Mouse (Mus musculus): ENCODE measurements around the gene Mrpl47. TPM values are rescaled to one million over a fixed set of nuclear protein-coding genes. Genes with fewer than 3 reads are reported as not detected.
"Not testable (repeated sequence)": the region's sequence is repeated elsewhere in the genome, so short reads cannot be mapped to it uniquely, and the experiment has no call there.

Gene Mrpl47
- polyA plus RNA-seq, 1 experiment from 2014 or later: 30.2 TPM

DNA sequence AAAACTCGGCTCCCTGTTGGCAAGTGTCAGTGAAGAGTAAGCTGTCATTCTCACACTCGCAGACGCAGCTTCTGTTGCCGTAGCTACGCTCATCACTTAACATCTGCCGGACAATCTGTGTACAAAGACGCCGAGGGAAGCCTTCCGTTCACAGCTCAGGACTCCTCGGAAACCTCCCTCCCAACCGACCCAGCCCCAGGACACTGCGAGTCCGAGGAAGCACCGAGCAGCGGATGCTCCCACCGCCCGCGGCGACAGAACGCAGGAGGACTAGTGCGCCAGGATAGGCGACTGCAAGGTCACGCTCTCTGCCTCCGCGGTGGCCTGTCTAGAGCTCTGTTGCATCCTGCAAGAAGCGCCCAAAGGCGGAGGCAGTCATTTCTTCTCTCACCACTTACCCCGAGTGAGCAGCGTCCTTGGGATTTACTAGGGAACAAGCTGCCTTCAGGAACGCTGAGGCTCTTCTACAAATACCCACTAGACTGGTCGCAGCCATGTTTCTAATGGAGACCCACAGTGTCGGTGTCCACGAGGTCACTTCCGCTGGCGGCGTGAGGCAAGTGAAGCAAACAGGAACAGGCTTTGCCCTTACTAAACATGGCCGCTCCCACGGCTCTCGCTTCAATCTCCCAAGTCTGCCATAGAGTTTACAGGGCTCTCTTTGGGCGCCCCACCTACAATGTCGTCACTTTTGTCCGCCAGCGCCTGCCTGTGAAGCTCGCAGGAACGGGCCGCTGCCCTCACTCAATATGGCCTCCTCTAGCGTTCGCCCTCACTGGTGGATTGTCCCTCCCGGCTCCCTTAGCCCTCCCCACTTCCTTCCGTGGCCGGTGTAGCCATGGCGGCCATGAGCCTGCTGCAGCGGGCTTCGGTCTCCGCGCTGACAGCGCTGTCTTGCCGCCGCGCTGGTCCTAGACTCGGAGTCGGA lies 897 bp downstream of the Mrpl47 start, which contains the start of gene Ndufb5:
Ndufb5 (plus strand) TSS at position 747 of the 928 bp plus-strand sequence.
- Histone ChIP-seq H3K4me2 (peak within 1 kb of the TSS; percentile 67), H3K4me3 (peak within 1 kb of the TSS; percentile 84), H3K4me1 (replicated peaks) (peaks cover 31% of the 10 kb centered on the region), H3K27me3 (no peaks in the 10 kb centered on the region), H3K27ac (replicated peaks) (peak within 1 kb of the TSS; percentile 91), H3K36me3 (peaks cover 13% of the 10 kb centered on the region), H3K9me3 (no peaks in the 10 kb centered on the region), H3K9ac (peak within 1 kb of the TSS; percentile 80)
- ATAC-seq (ENCODE audit: low FRiP score, low read depth): peak; percentile 99
- under 1% methylated on average over 62 of the region's 62 CpGs for WGBS

DNA sequence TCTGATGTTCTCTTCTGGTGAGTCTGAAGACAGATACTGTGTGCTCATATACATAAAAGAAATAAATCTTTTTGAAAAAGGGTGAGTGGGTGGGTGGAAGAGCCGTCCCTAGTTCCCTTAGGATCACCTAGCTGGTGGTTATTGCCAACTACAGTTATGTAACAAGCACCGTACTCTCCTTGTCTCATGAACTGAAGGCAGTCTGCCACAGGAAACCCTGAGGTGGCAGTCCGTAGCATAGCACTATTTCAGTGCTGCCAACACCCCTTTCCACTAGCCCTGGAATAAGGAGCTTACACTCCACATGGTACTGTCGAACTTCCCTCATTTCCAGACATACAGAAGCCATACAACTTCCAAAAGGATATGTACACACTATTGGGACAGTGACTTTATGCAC lies 9.5 kb downstream of the Mrpl47 start:
- ATAC-seq (ENCODE audit: low FRiP score, low read depth): no peak
- H3K9ac ChIP-seq: no peak overlapping the region
- H3K9me3 ChIP-seq: no peaks in the 10 kb centered on the region
- no peak overlapping the region for H3K4me3 ChIP-seq
- peaks cover 86% of the 10 kb centered on the region for H3K36me3 ChIP-seq
- H3K27ac ChIP-seq (replicated peaks): no peak overlapping the region
- no peaks in the 10 kb centered on the region for H3K4me1 ChIP-seq (replicated peaks)
- WGBS: 83% methylated on average over 4 of the region's 4 CpGs
- no peaks in the 10 kb centered on the region for H3K27me3 ChIP-seq
- H3K4me2 ChIP-seq: no peak overlapping the region

- no peak for ATAC-seq (ENCODE audit: low FRiP score, low read depth)
- no peak overlapping the region for H3K27ac ChIP-seq (replicated peaks)
- no peaks in the 10 kb centered on the region for H3K27me3 ChIP-seq
- WGBS: 90% methylated on average over 5 of the region's 5 CpGs
- H3K4me2 ChIP-seq: no peak overlapping the region
- no peaks in the 10 kb centered on the region for H3K4me1 ChIP-seq (replicated peaks)
- H3K4me3 ChIP-seq: no peak overlapping the region
- peaks cover 88% of the 10 kb centered on the region for H3K36me3 ChIP-seq
- H3K9ac ChIP-seq: no peak overlapping the region
- H3K9me3 ChIP-seq: no peaks in the 10 kb centered on the region
Observed at GRCm38 (mm10) chr3:32725951-32726350, 11.5 kb downstream of the Mrpl47 start.

- WGBS: 94% methylated on average over 7 of the region's 7 CpGs
- Histone ChIP-seq H3K4me2 (no peak overlapping the region), H3K27ac (replicated peaks) (no peak overlapping the region), H3K9ac (no peak overlapping the region), H3K4me3 (no peak overlapping the region), H3K27me3 (no peaks in the 10 kb centered on the region), H3K4me1 (replicated peaks) (no peaks in the 10 kb centered on the region), H3K36me3 (peaks cover 88% of the 10 kb centered on the region), H3K9me3 (no peaks in the 10 kb centered on the region)
- ATAC-seq (ENCODE audit: low FRiP score, low read depth): no peak
Observed at GRCm38 (mm10) chr3:32724191-32724590, 13.2 kb downstream of the Mrpl47 start.

GRCm38 (mm10) chr3:32718271-32718670 lies 19.1 kb downstream of the Mrpl47 start:
- Histone ChIP-seq H3K27me3 (no peaks in the 10 kb centered on the region), H3K4me2 (no peak overlapping the region), H3K4me3 (no peak overlapping the region), H3K27ac (replicated peaks) (no peak overlapping the region), H3K9me3 (no peaks in the 10 kb centered on the region), H3K36me3 (peaks cover 86% of the 10 kb centered on the region), H3K4me1 (replicated peaks) (no peaks in the 10 kb centered on the region), H3K9ac (no peak overlapping the region)
- ATAC-seq (ENCODE audit: low FRiP score, low read depth): no peak
- 93% methylated on average over 5 of the region's 5 CpGs for WGBS

GRCm38 (mm10) chr3:32717403-32717802 lies 20.0 kb downstream of the Mrpl47 start:
- not testable (repeated sequence) for H3K9me3 ChIP-seq; H3K4me1 ChIP-seq (replicated peaks); ATAC-seq (ENCODE audit: low FRiP score, low read depth); H3K27ac ChIP-seq (replicated peaks); H3K4me2 ChIP-seq; H3K9ac ChIP-seq; H3K27me3 ChIP-seq; H3K4me3 ChIP-seq
- H3K36me3 ChIP-seq: peaks cover 86% of the 10 kb centered on the region
- WGBS: 98% methylated on average over 6 of the region's 6 CpGs

DNA sequence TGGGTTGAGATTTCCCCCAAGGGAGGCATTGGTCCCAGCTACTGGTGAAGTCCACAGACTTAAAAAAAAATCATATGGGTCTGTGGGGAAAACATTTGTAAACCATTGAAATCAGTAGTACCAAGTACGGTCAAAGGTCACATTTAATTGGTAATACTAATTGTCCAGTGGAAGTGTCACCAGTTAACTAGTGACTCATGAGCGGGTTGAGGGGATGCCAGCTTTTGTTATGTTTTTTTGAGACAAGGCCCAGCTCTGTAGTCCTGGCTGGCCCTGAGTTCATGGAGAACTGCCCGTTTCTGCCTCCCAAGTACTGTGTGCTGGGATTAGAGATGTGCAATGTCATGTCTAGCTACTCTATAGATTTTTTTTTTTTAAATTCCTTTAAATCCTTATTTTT lies 23.7 kb downstream of the Mrpl47 start:
- Histone ChIP-seq H3K9ac (no peak overlapping the region), H3K9me3 (no peaks in the 10 kb centered on the region), H3K4me3 (no peak overlapping the region), H3K27me3 (no peaks in the 10 kb centered on the region), H3K4me1 (replicated peaks) (peaks cover 15% of the 10 kb centered on the region), H3K36me3 (peaks cover 65% of the 10 kb centered on the region), H3K4me2 (no peak overlapping the region), H3K27ac (replicated peaks) (no peak overlapping the region)
- no peak for ATAC-seq (ENCODE audit: low FRiP score, low read depth)
- WGBS: 94% methylated on average over 3 of the region's 3 CpGs

DNA sequence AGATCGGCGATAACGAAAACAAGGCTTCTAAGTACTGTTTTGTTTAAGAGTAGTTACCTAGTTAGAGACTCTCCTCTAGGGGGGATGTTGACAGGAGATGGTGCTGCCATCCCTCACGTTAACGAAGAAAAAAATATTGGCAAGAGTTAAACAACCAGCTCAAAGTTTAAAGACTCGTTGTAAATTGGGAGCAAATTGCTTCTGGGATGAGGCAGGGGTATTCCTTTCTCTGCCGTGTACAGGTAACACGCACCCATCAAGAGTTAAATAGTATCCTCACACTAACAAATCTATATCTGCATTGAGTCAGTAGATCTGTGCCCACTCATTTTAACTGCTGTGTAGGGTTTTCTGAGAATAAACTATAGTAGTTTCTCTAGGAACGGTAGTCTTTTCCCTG lies 28.0 kb downstream of the Mrpl47 start:
- Histone ChIP-seq H3K27me3 (no peaks in the 10 kb centered on the region), H3K4me2 (peak overlapping the region; percentile 67), H3K36me3 (peaks cover 28% of the 10 kb centered on the region), H3K4me1 (replicated peaks) (peaks cover 15% of the 10 kb centered on the region), H3K27ac (replicated peaks) (peak overlapping the region; percentile 94), H3K9ac (peak overlapping the region; percentile 79), H3K4me3 (peak overlapping the region; percentile 90), H3K9me3 (no peaks in the 10 kb centered on the region)
- WGBS: 10% methylated on average over 9 of the region's 9 CpGs
- no peak for ATAC-seq (ENCODE audit: low FRiP score, low read depth)

DNA sequence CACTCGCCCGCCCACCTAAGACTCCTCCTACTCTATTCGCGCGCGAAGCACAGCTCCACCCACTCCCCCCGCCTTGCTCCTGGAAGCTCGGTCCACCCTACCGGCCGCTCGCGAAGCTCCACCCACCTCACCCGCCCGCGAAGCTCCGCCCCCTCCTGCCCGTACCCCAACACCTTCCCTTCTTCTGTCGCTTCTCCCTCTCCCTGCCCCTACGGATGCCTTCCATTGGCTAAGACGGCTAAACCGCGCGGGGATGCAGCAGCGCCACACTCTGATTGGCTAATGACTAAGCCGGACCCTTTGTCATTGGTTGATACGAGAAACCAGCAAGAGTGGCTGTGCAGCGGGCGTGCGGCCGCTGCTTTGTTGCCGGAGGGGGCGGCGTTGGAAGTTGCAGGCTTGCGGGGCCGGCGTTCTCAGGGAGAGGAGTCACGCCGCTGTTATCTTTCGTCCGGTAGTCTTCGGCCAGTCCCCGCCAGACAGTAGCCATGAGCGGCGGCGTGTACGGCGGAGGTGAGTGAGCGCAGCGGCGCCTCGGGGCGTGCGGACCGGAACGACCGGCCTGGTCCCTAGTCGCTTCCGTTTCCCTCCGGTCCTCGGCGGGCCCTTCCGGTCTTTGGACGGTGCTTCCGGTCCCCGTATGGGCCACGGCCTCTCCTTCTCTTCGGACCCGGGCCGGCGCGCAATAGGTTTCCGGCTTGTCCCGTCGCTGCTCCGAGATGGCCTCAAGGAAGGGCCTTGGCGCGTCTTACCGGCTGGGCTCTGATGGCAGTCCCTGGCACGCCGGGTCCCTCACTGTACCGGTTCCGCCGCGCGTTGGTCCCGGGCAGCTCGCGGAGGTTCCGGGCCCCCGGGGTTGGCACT lies 28.8 kb downstream of the Mrpl47 start:
- Histone ChIP-seq H3K4me2 (peak overlapping the region; percentile 67), H3K4me1 (replicated peaks) (peaks cover 15% of the 10 kb centered on the region), H3K9me3 (no peaks in the 10 kb centered on the region), H3K27me3 (no peaks in the 10 kb centered on the region), H3K4me3 (peak overlapping the region; percentile 90), H3K9ac (peak overlapping the region; percentile 79), H3K27ac (replicated peaks) (peak overlapping the region; percentile 94), H3K36me3 (peaks cover 20% of the 10 kb centered on the region)
- ATAC-seq (ENCODE audit: low FRiP score, low read depth): peak; percentile 100
- WGBS: under 1% methylated on average over 90 of the region's 90 CpGs

GRCm38 (mm10) chr3:32708052-32708367 lies 29.4 kb downstream of the Mrpl47 start:
- Histone ChIP-seq H3K27ac (replicated peaks) (0 out of 2 replicates have a peak overlapping the region, but pooled peaks have one; percentile 40), H3K9me3 (no peaks in the 10 kb centered on the region), H3K36me3 (peaks cover 14% of the 10 kb centered on the region), H3K27me3 (no peaks in the 10 kb centered on the region), H3K9ac (no peak overlapping the region; the same call in 1 of the 2 replicates), H3K4me3 (peak overlapping the region; percentile 90), H3K4me1 (replicated peaks) (peaks cover 15% of the 10 kb centered on the region), H3K4me2 (peak overlapping the region; percentile 67)
- ATAC-seq (ENCODE audit: low FRiP score, low read depth): no peak
- 3% methylated on average over 4 of the region's 4 CpGs for WGBS

- 85% methylated on average over 9 of the region's 9 CpGs for WGBS
Observed at GRCm38 (mm10) chr3:32705647-32706348, 31.6 kb downstream of the Mrpl47 start, which contains the start of gene Actl6a. Actl6a (plus strand) TSS chr3:32706298.

More at GRCm38 (mm10) chr3:32705647-32706348, 31.6 kb downstream of the Mrpl47 start, which contains the start of gene Actl6a:
- H3K9me3 ChIP-seq; H3K4me3 ChIP-seq; H3K9ac ChIP-seq; H3K27me3 ChIP-seq; H3K36me3 ChIP-seq; ATAC-seq (ENCODE audit: low FRiP score, low read depth); H3K4me2 ChIP-seq; H3K27ac ChIP-seq (replicated peaks): not testable (repeated sequence)
- H3K4me1 ChIP-seq (replicated peaks): peaks cover 12% of the 10 kb centered on the region

Measured in hindbrain, embryonic 15.5 days (tissue).